In the genomic region with DNA sequence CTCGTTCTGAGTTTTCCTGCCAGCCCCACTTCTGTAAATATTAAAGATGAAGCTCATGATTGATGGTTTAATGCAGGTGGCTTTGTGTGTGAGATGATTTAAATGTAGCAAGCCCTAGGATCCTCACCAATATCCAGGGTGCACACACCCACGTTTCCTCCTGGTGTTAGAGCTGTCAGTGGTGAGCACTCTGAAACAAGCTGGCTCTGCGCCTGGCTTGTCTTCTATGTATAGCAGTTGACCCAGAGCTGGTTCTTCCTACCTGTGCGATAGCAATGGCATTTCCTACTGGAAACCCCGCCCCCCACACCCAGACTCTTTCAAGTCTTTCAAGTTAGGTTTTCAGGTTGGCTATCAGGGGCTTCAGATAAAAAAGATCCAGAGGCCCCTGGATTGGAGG, we compare ENCODE assay signal across 20 mouse cellular contexts. TPM values are rescaled to one million over a fixed set of nuclear protein-coding genes. Genes with fewer than 3 reads are reported as not detected.
A peak's percentile ranks its signal among the peaks of the same experiment; 100 is the strongest.
DNase-seq lines count a peak whose midpoint lies in the region; ATAC-seq and TF ChIP-seq lines count a peak whose summit lies in the region.
"Had no signal": no experiment of that assay in that cellular context is flagged by ENCODE, and none has a peak within 500 bp of the region (broad histone marks: within the 10 kb centered on the region; RNA-seq: fewer than 3 reads in every experiment).

No protein-coding gene starts in this region.

- TF ChIP-seq POLR2A in heart, adult 2 months (IDR thresholded peaks at IDR 0.05; ENCODE audit: insufficient read depth, low read depth, low read length), result no peak

- H3K36me3 ChIP-seq in heart, adult 2 months (ENCODE audit: control insufficient read depth, insufficient read depth, low read length), result peaks cover 31% of the 10 kb centered on the region
- H3K36me3 ChIP-seq in heart, embryonic 12.5 days, result peaks cover 34% of the 10 kb centered on the region
- peaks cover 3% of the 10 kb centered on the region; the same call in 1 of the 2 replicates for H3K36me3 ChIP-seq in stomach, postnatal 0 days (ENCODE audit: control insufficient read depth, insufficient read depth, low read length)
- peaks cover 57% of the 10 kb centered on the region for H3K36me3 ChIP-seq in intestine, postnatal 0 days (ENCODE audit: control insufficient read depth, insufficient read depth)

- no peak overlapping the region for H3K9ac ChIP-seq in heart, adult 2 months (ENCODE audit: low read depth, low read length)
- H3K9ac ChIP-seq in heart, embryonic 12.5 days, result no peak overlapping the region
- no peak overlapping the region for H3K9ac ChIP-seq in stomach, postnatal 0 days (ENCODE audit: low read length)
- no peak overlapping the region for H3K9ac ChIP-seq in intestine, postnatal 0 days (ENCODE audit: low read depth, low read length)
- H3K9ac ChIP-seq: hindbrain, embryonic 15.5 days; neural tube, embryonic 13.5 days had no signal

- intact Hi-C loops in heart, adult 2 months (cut with DNase I), result no loop called here

- peak in 1 of 2 experiments; percentile 51 for DNase-seq in heart, adult 2 months
- peak; percentile 41 to 54 for DNase-seq in right cerebral cortex, adult 2 months (ENCODE audit: low spot score in 2 of 2)
- DNase-seq in right cerebral cortex, postnatal 25 days, result no peak
- DNase-seq in cerebellum, postnatal 36 days, result peak; percentile 48 to 52
- DNase-seq in stomach, postnatal 0 days (ENCODE audit: low spot score), result peak; percentile 22
- DNase-seq in adrenal gland, adult (ENCODE audit: inconsistent age in 2 of 2, low spot score in 1 of 2), result no peak
- DNase-seq: adrenal gland, adult 2 months; embryo, embryonic 11 days; kidney, adult 11 months; layer of hippocampus, postnatal 36 days; thymus, postnatal 36 days had no signal

- 0 out of 2 replicates have a peak, but pooled peaks cover 2% of the 10 kb centered on the region for H3K79me2 ChIP-seq in heart, adult 2 months (replicated peaks; ENCODE audit: control insufficient read depth, insufficient read depth, low read length)

- WGBS in heart, adult 2 months, result 38% methylated on average over 5 of the region's 5 CpGs
- 64% methylated on average over 5 of the region's 5 CpGs for WGBS in heart, embryonic 12.5 days
- 50% methylated on average over 5 of the region's 5 CpGs for WGBS in stomach, postnatal 0 days
- 60% methylated on average over 5 of the region's 5 CpGs for WGBS in intestine, postnatal 0 days

- H3K4me3 ChIP-seq in heart, adult 2 months, result no peak overlapping the region
- no peak overlapping the region for H3K4me3 ChIP-seq in heart, embryonic 12.5 days
- H3K4me3 ChIP-seq in stomach, postnatal 0 days (ENCODE audit: low read depth, low read length), result no peak overlapping the region
- no peak overlapping the region for H3K4me3 ChIP-seq in intestine, postnatal 0 days (ENCODE audit: low read depth, low read length)
- H3K4me3 ChIP-seq: hindbrain, embryonic 15.5 days; midbrain, embryonic 10.5 days; neural tube, embryonic 13.5 days had no signal

- H3K27ac ChIP-seq in heart, adult 2 months, result peak overlapping the region; percentile 31
- H3K27ac ChIP-seq in heart, embryonic 12.5 days (ENCODE audit: poor library complexity, severe bottlenecking), result no peak overlapping the region; the same call in 1 of the 2 replicates
- H3K27ac ChIP-seq in stomach, postnatal 0 days (replicated peaks), result peak overlapping the region; percentile 31; the same call in 1 of the 2 replicates
- H3K27ac ChIP-seq in intestine, postnatal 0 days (ENCODE audit: low read depth, low read length), result no peak overlapping the region
- H3K27ac ChIP-seq: hindbrain, embryonic 15.5 days; midbrain, embryonic 10.5 days; neural tube, embryonic 13.5 days had no signal

- no peak overlapping the region for H3K4me2 ChIP-seq in heart, embryonic 12.5 days
- H3K4me2 ChIP-seq in stomach, postnatal 0 days (replicated peaks; ENCODE audit: low read depth), result no peak overlapping the region
- no peak overlapping the region for H3K4me2 ChIP-seq in intestine, postnatal 0 days (replicated peaks; ENCODE audit: low read depth)
- H3K4me2 ChIP-seq: hindbrain, embryonic 15.5 days; neural tube, embryonic 13.5 days had no signal

- H3K4me1 ChIP-seq in heart, adult 2 months (ENCODE audit: control insufficient read depth, insufficient read depth, low read length), result peaks cover 13% of the 10 kb centered on the region
- peaks cover 36% of the 10 kb centered on the region for H3K4me1 ChIP-seq in heart, embryonic 12.5 days (replicated peaks)
- no peaks in the 10 kb centered on the region for H3K4me1 ChIP-seq in stomach, postnatal 0 days (replicated peaks; ENCODE audit: control insufficient read depth, insufficient read depth)
- H3K4me1 ChIP-seq in intestine, postnatal 0 days (replicated peaks; ENCODE audit: control insufficient read depth, insufficient read depth, low read length), result no peaks in the 10 kb centered on the region
- H3K4me1 ChIP-seq: midbrain, embryonic 10.5 days; neural tube, embryonic 13.5 days had no signal

- H3K9me3 ChIP-seq in heart, embryonic 12.5 days (replicated peaks), result no peaks in the 10 kb centered on the region
- H3K9me3 ChIP-seq in stomach, postnatal 0 days (ENCODE audit: control insufficient read depth, low read length), result no peaks in the 10 kb centered on the region
- no peaks in the 10 kb centered on the region for H3K9me3 ChIP-seq in intestine, postnatal 0 days (ENCODE audit: control insufficient read depth)
- H3K9me3 ChIP-seq: G1E; hindbrain, embryonic 15.5 days; midbrain, embryonic 10.5 days; neural tube, embryonic 13.5 days had no signal

- TF ChIP-seq CTCF in heart, adult 2 months (IDR thresholded peaks at IDR 0.05), result no peak
- no peak for TF ChIP-seq CTCF in stomach, postnatal 0 days (IDR thresholded peaks at IDR 0.05; ENCODE audit: low read depth)
- no peak for TF ChIP-seq CTCF in intestine, postnatal 0 days (IDR thresholded peaks at IDR 0.05; ENCODE audit: low read depth)

- no peaks in the 10 kb centered on the region for H3K27me3 ChIP-seq in heart, adult 2 months (ENCODE audit: control insufficient read depth, insufficient read depth, low read length)
- H3K27me3 ChIP-seq in heart, embryonic 12.5 days (replicated peaks), result no peaks in the 10 kb centered on the region
- no peaks in the 10 kb centered on the region for H3K27me3 ChIP-seq in stomach, postnatal 0 days (ENCODE audit: control insufficient read depth, insufficient read depth, low read length)
- no peaks in the 10 kb centered on the region for H3K27me3 ChIP-seq in intestine, postnatal 0 days (replicated peaks; ENCODE audit: control insufficient read depth, insufficient read depth, low read length)
- H3K27me3 ChIP-seq: hindbrain, embryonic 15.5 days; neural tube, embryonic 13.5 days had no signal

- ATAC-seq in heart, embryonic 12.5 days (ENCODE audit: insufficient number of reproducible peaks, low FRiP score), result no peak
- peak; percentile 30; the same call in 1 of the 2 replicates for ATAC-seq in stomach, postnatal 0 days (ENCODE audit: low FRiP score, low TSS enrichment)
- no peak for ATAC-seq in intestine, postnatal 0 days

- TF ChIP-seq EP300 in heart, adult 2 months (IDR thresholded peaks at IDR 0.05; ENCODE audit: insufficient read depth, low read depth, low read length), result no peak
- no peak for TF ChIP-seq EP300 in stomach, postnatal 0 days (optimal IDR thresholded peaks at IDR 0.05)

RNA-seq across cellular contexts. Expression of a gene that starts 39.7 kb away (rescaled TPM):
- not detected for total RNA-seq in heart, adult 2 months (2021)
- not detected in 2 replicates for polyA plus RNA-seq in heart, adult 2 months (2012; rRNA removed)
- not detected in 2 replicates for polyA plus RNA-seq in heart, embryonic 12.5 days (2016; fragmentation: Nextera tagmentation; extraction: Ambion mirVana)
- not detected in 2 replicates for polyA plus RNA-seq in stomach, postnatal 0 days (2015; fragmentation: Nextera tagmentation; extraction: Ambion mirVana)
- polyA plus RNA-seq in intestine, postnatal 0 days (2015; fragmentation: Nextera tagmentation; extraction: Ambion mirVana), result not detected in 2 replicates
- total RNA-seq: gastrocnemius, postnatal 4 days had no signal
- polyA plus RNA-seq: adrenal gland, adult 2 months; hindbrain, embryonic 15.5 days; liver, embryonic 16.5 days; midbrain, embryonic 10.5 days; neural tube, embryonic 13.5 days; spleen, adult 2 months had no signal

RNA-seq across cellular contexts. Expression of a gene that starts 39.9 kb away (rescaled TPM):
- 10 to 100 TPM; 71.0 to 78.4 TPM for total RNA-seq in heart, adult 2 months (2021)
- polyA plus RNA-seq in heart, adult 2 months (2012; rRNA removed), result 34.0 and 39.3 TPM in 2 replicates
- polyA plus RNA-seq in heart, embryonic 12.5 days (2016; fragmentation: Nextera tagmentation; extraction: Ambion mirVana), result 114 and 115 TPM in 2 replicates
- polyA plus RNA-seq in stomach, postnatal 0 days (2015; fragmentation: Nextera tagmentation; extraction: Ambion mirVana), result 144 and 148 TPM in 2 replicates
- polyA plus RNA-seq in intestine, postnatal 0 days (2015; fragmentation: Nextera tagmentation; extraction: Ambion mirVana), result 109 and 116 TPM in 2 replicates

Comparison
In these comparisons a context has a peak if more than half of its experiments do, and no peak if none do; other contexts are left out.
1. DNase-seq: peak in right cerebral cortex, adult 2 months (2 of 2), cerebellum, postnatal 36 days (2 of 2) and stomach, postnatal 0 days (single experiment); none in right cerebral cortex, postnatal 25 days (single experiment) and adrenal gland, adult (0 of 2).
2. H3K27ac ChIP-seq: peak in heart, adult 2 months (single experiment) and stomach, postnatal 0 days (single experiment); none in heart, embryonic 12.5 days (single experiment) and intestine, postnatal 0 days (single experiment).